Mouse (Mus musculus) MEL (cell line): ENCODE measurements around the gene Rbfox3. TPM values are rescaled to one million over a fixed set of nuclear protein-coding genes. Genes with fewer than 3 reads are reported as not detected.

Experiments
- DNase-seq: peaks from one replicate; pipeline ENCODE4 v3.0.0; 2011; ENCODE audit warnings: low read depth, low spot score
- H3K27ac ChIP-seq: 2 replicates; pipeline ENCODE4 v1.5.1; 2012; ENCODE audit warnings: low read depth, mild to moderate bottlenecking, control low read depth, low read length, moderate library complexity; ENCODE audit not compliant: control insufficient read depth
- H3K27me3 ChIP-seq, 2 experiments: fragments of 150-350 bp in 1 of 2; sonication (generic) in 1 of 2; 2 replicates each; pipeline ENCODE4 v1.6.1; 2012; ENCODE audit warnings: low read length in 2 of 2, mild to moderate bottlenecking in 2 of 2, improper control_type of control experiment in 1 of 2, moderate library complexity in 1 of 2; ENCODE audit not compliant: insufficient read depth in 2 of 2, control insufficient read depth in 1 of 2
- H3K36me3 ChIP-seq, 2 experiments: 2 replicates each; pipeline ENCODE4 v1.6.1; 2012 to 2014; ENCODE audit warnings: low read length in 2 of 2, improper control_type of control experiment in 1 of 2, inconsistent platforms in 1 of 2, mild to moderate bottlenecking in 1 of 2; ENCODE audit not compliant: insufficient read depth in 2 of 2, control insufficient read depth in 1 of 2
- H3K4me1 ChIP-seq, 2 experiments: fragments of 150-350 bp in 1 of 2; sonication (generic) in 1 of 2; 2 replicates each; pipeline ENCODE4 v1.6.1; 2012; ENCODE audit warnings: low read length in 2 of 2, improper control_type of control experiment in 1 of 2, mild to moderate bottlenecking in 1 of 2; ENCODE audit not compliant: insufficient read depth in 2 of 2, control insufficient read depth in 1 of 2
- H3K4me3 ChIP-seq, 2 experiments: fragments of 150-350 bp in 1 of 2; sonication (generic) in 1 of 2; 2 replicates each; pipeline ENCODE4 v1.5.1; 2012; ENCODE audit warnings: low read depth in 2 of 2, low read length in 2 of 2, mild to moderate bottlenecking in 2 of 2, moderate library complexity in 2 of 2, control low read depth in 1 of 2, improper control_type of control experiment in 1 of 2; ENCODE audit not compliant: control insufficient read depth in 1 of 2, insufficient read depth in 1 of 2
- H3K79me2 ChIP-seq: 2 replicates; pipeline ENCODE4 v1.6.1; 2012; ENCODE audit warnings: mild to moderate bottlenecking, low read length, moderate library complexity; ENCODE audit not compliant: control insufficient read depth, poor library complexity, insufficient read depth
- H3K9ac ChIP-seq: 2 replicates; pipeline ENCODE4 v1.6.1; 2012; ENCODE audit warnings: low read depth, mild to moderate bottlenecking, control low read depth, low read length, moderate library complexity; ENCODE audit not compliant: control insufficient read depth, poor library complexity, severe bottlenecking
- H3K9me3 ChIP-seq: fragments of 150-350 bp; sonication (generic); replicated peaks from 2 replicates; pipeline ENCODE4 v1.6.1; 2012; ENCODE audit warnings: mild to moderate bottlenecking, low read length, improper control_type of control experiment, moderate library complexity; ENCODE audit not compliant: insufficient read depth
- CHD1 ChIP-seq: IDR thresholded peaks from 2 replicates; pipeline ENCODE4 v1.6.1; 2012; ENCODE audit warnings: low read depth, mild to moderate bottlenecking, inconsistent platforms, low read length, improper control_type of control experiment
- CHD2 ChIP-seq: IDR thresholded peaks from 2 replicates; pipeline ENCODE4 v1.6.1; 2011; ENCODE audit warnings: low read length, improper control_type of control experiment
- CTCF ChIP-seq, 3 experiments: IDR thresholded peaks in 2 of 3; conservative IDR thresholded peaks in 1 of 3; 2 replicates each; pipeline ENCODE4 v1.5.1; 2011 to 2012; ENCODE audit warnings: low read length in 3 of 3, low read depth in 2 of 3, mild to moderate bottlenecking in 2 of 3, improper control_type of control experiment in 1 of 3, inconsistent platforms in 1 of 3, mixed read lengths in 1 of 3, moderate library complexity in 1 of 3; ENCODE audit not compliant: control insufficient read depth in 1 of 3, insufficient read depth in 1 of 3, poor library complexity in 1 of 3, severe bottlenecking in 1 of 3
- E2F4 ChIP-seq: IDR thresholded peaks from 2 replicates; pipeline ENCODE4 v1.6.1; 2011; ENCODE audit warnings: low read depth, low read length, improper control_type of control experiment, borderline replicate concordance
- EP300 ChIP-seq, 2 experiments: IDR thresholded peaks; 2 replicates each; pipeline ENCODE4 v1.6.1; 2011; ENCODE audit warnings: improper control_type of control experiment in 2 of 2, low read length in 2 of 2, low read depth in 1 of 2, mild to moderate bottlenecking in 1 of 2
- GABPA ChIP-seq: IDR thresholded peaks from 2 replicates; pipeline ENCODE4 v1.6.1; 2012; ENCODE audit warnings: low read depth, mild to moderate bottlenecking, inconsistent platforms, low read length, improper control_type of control experiment, moderate library complexity
- JUND ChIP-seq: IDR thresholded peaks from 2 replicates; pipeline ENCODE4 v1.6.1; 2011; ENCODE audit warnings: low read depth, mild to moderate bottlenecking, improper control_type of control experiment, low read length
- KAT2A ChIP-seq: conservative IDR thresholded peaks from 2 replicates; pipeline ENCODE4 v1.6.1; 2012; ENCODE audit warnings: low read depth, low read length, improper control_type of control experiment, inconsistent platforms
- MAFK ChIP-seq: IDR thresholded peaks from 2 replicates; pipeline ENCODE4 v1.6.1; 2011; ENCODE audit warnings: low read depth, mild to moderate bottlenecking, low read length, improper control_type of control experiment, borderline replicate concordance
- MAX ChIP-seq: IDR thresholded peaks from 2 replicates; pipeline ENCODE4 v1.6.1; 2011; ENCODE audit warnings: low read length, improper control_type of control experiment
- MAZ ChIP-seq: IDR thresholded peaks from 2 replicates; pipeline ENCODE4 v1.6.1; 2012; ENCODE audit warnings: low read depth, mild to moderate bottlenecking, inconsistent platforms, low read length, improper control_type of control experiment
- MXI1 ChIP-seq: IDR thresholded peaks from 2 replicates; pipeline ENCODE4 v1.6.1; 2011; ENCODE audit warnings: mild to moderate bottlenecking, low read depth, low read length, improper control_type of control experiment
- MYB ChIP-seq: IDR thresholded peaks from 2 replicates; pipeline ENCODE4 v1.6.1; 2011; ENCODE audit warnings: mild to moderate bottlenecking, low read depth, low read length, improper control_type of control experiment
- MYC ChIP-seq: IDR thresholded peaks from 2 replicates; pipeline ENCODE4 v1.6.1; 2011; ENCODE audit warnings: low read depth, mild to moderate bottlenecking, low read length, improper control_type of control experiment, moderate library complexity
- NELFE ChIP-seq: IDR thresholded peaks from 2 replicates; pipeline ENCODE4 v1.6.1; 2011; ENCODE audit warnings: low read depth, low read length, improper control_type of control experiment
- NRF1 ChIP-seq: IDR thresholded peaks from 2 replicates; pipeline ENCODE4 v1.6.1; 2014; ENCODE audit warnings: low read depth, mild to moderate bottlenecking, inconsistent platforms, low read length, improper control_type of control experiment, moderate library complexity; ENCODE audit not compliant: poor library complexity, insufficient read depth, severe bottlenecking
- POLR2A ChIP-seq, 2 experiments: IDR thresholded peaks; 2 replicates each; pipeline ENCODE4 v1.6.1; 2011 to 2012; ENCODE audit warnings: low read length in 2 of 2, mild to moderate bottlenecking in 2 of 2, control low read depth in 1 of 2, improper control_type of control experiment in 1 of 2, low read depth in 1 of 2, moderate library complexity in 1 of 2; ENCODE audit not compliant: control insufficient read depth in 1 of 2, insufficient read depth in 1 of 2, poor library complexity in 1 of 2
- POLR2AphosphoS2 ChIP-seq: IDR thresholded peaks from 2 replicates; pipeline ENCODE4 v1.6.1; 2011; ENCODE audit warnings: low read length, improper control_type of control experiment
- RAD21 ChIP-seq: IDR thresholded peaks from 2 replicates; pipeline ENCODE4 v1.6.1; 2011; ENCODE audit warnings: mild to moderate bottlenecking, low read depth, low read length, improper control_type of control experiment
- RCOR1 ChIP-seq: IDR thresholded peaks from 2 replicates; pipeline ENCODE4 v1.6.1; 2012; ENCODE audit warnings: low read depth, mild to moderate bottlenecking, inconsistent platforms, low read length, improper control_type of control experiment
- SIN3A ChIP-seq: IDR thresholded peaks from 2 replicates; pipeline ENCODE4 v1.6.1; 2012; ENCODE audit warnings: low read length, improper control_type of control experiment, inconsistent platforms
- SMC3 ChIP-seq: IDR thresholded peaks from 2 replicates; pipeline ENCODE4 v1.6.1; 2011; ENCODE audit warnings: low read depth, low read length, improper control_type of control experiment
- TAL1 ChIP-seq: IDR thresholded peaks from 2 replicates; pipeline ENCODE4 v1.6.1; 2012; ENCODE audit warnings: mild to moderate bottlenecking, inconsistent platforms, low read length, moderate library complexity, mixed read lengths
- TBP ChIP-seq: IDR thresholded peaks from 2 replicates; pipeline ENCODE4 v1.8.0; 2011; ENCODE audit warnings: low read depth, low read length, improper control_type of control experiment
- TCF12 ChIP-seq: IDR thresholded peaks from 2 replicates; pipeline ENCODE4 v1.6.1; 2014; ENCODE audit warnings: low read depth, mild to moderate bottlenecking, inconsistent platforms, low read length, improper control_type of control experiment, moderate library complexity
- UBTF ChIP-seq: IDR thresholded peaks from 2 replicates; pipeline ENCODE4 v1.6.1; 2012; ENCODE audit warnings: low read depth, mild to moderate bottlenecking, inconsistent platforms, low read length, improper control_type of control experiment, moderate library complexity, borderline replicate concordance; ENCODE audit not compliant: insufficient read depth
- USF1 ChIP-seq: IDR thresholded peaks from 2 replicates; pipeline ENCODE4 v1.6.1; 2014; ENCODE audit warnings: low read depth, mild to moderate bottlenecking, inconsistent platforms, low read length, improper control_type of control experiment, moderate library complexity
- USF2 ChIP-seq, 2 experiments: IDR thresholded peaks; 2 replicates each; pipeline ENCODE4 v1.6.1; 2011 to 2012; ENCODE audit warnings: improper control_type of control experiment in 2 of 2, low read length in 2 of 2, borderline replicate concordance in 1 of 2, inconsistent platforms in 1 of 2, low read depth in 1 of 2, mild to moderate bottlenecking in 1 of 2; ENCODE audit not compliant: insufficient read depth in 1 of 2
- ZKSCAN1 ChIP-seq: IDR thresholded peaks from 2 replicates; pipeline ENCODE4 v1.6.1; 2012; ENCODE audit warnings: low read depth, mild to moderate bottlenecking, inconsistent platforms, low read length, improper control_type of control experiment, moderate library complexity
- ZNF384 ChIP-seq: IDR thresholded peaks from 2 replicates; pipeline ENCODE4 v1.6.1; 2012; ENCODE audit warnings: low read depth, mild to moderate bottlenecking, inconsistent platforms, low read length, improper control_type of control experiment
- polyA plus RNA-seq, 2 experiments: library from polyadenylated mRNA; stranded (reverse) in 1 of 2; unstranded in 1 of 2; fragments of >175 nt in 1 of 2; fragments of >200 nt in 1 of 2; gene quantifications; 2 replicates each; pipeline versions ENCODE4 v1.2.1 to v1.2.4; 2012; ENCODE audit warnings: low replicate concordance in 2 of 2, low read depth in 1 of 2; ENCODE audit not compliant: insufficient read length in 2 of 2, insufficient read depth in 1 of 2, missing spikeins in 1 of 2
- total RNA-seq: library from RNA; depleted of rRNA; stranded (reverse); fragments of 300-350 nt; gene quantifications from 2 replicates; pipeline ENCODE4 v1.2.3, GENCODE M21; 2012

The Rbfox3 gene
- total and polyA plus RNA-seq, 3 experiments = not detected

- TF ChIP-seq POLR2A (IDR thresholded peaks at IDR 0.05; ENCODE audit: control insufficient read depth in 1 of 2, insufficient read depth in 1 of 2, low read depth in 1 of 2, low read length in 2 of 2, poor library complexity in 1 of 2) (no peak), CHD2 (no peak), MYC (no peak), EP300 (IDR thresholded peaks at IDR 0.05; ENCODE audit: low read depth in 1 of 2, low read length in 2 of 2) (no peak), TAL1 (no peak), ZNF384 (no peak), RCOR1 (no peak), SIN3A (no peak), TBP (no peak), ZKSCAN1 (no peak), NRF1 (no peak), NELFE (no peak), MYB (no peak), USF1 (no peak), CHD1 (no peak), SMC3 (no peak), USF2 (IDR thresholded peaks at IDR 0.05; ENCODE audit: borderline replicate concordance in 1 of 2, insufficient read depth in 1 of 2, low read depth in 1 of 2, low read length in 2 of 2) (no peak), POLR2AphosphoS2 (no peak), TCF12 (no peak)
- Histone ChIP-seq H3K36me3 (no peaks in the 10 kb centered on the region), H3K79me2 (no peaks in the 10 kb centered on the region), H3K9ac (no peak overlapping the region), H3K27ac (no peak overlapping the region), H3K4me3 (no peak overlapping the region), H3K4me1 (no peaks in the 10 kb centered on the region), H3K9me3 (no peaks in the 10 kb centered on the region), H3K27me3 (no peaks in the 10 kb centered on the region; a peak in 1 of 4 replicates)
- DNase-seq = no peak
Measured at GRCm38 (mm10) chr11:118493458-118493857, 417.9 kb downstream of the Rbfox3 start.

GRCm38 (mm10) chr11:118491230-118491629 is 420.2 kb downstream of the Rbfox3 start:
- H3K79me2 ChIP-seq = no peaks in the 10 kb centered on the region
- H3K27ac ChIP-seq = no peak overlapping the region
- TF ChIP-seq MAFK (no peak), MXI1 (no peak), UBTF (no peak), RCOR1 (no peak), GABPA (no peak), ZNF384 (no peak), CTCF (IDR thresholded peaks at IDR 0.05 in 2 of 3, conservative IDR thresholded peaks at IDR 0.05 in 1 of 3; ENCODE audit: control insufficient read depth in 1 of 3, insufficient read depth in 1 of 3, low read depth in 2 of 3, low read length in 3 of 3, poor library complexity in 1 of 3, severe bottlenecking in 1 of 3) (no peak), E2F4 (no peak), KAT2A (no peak), MAX (no peak), MAZ (no peak), JUND (no peak), RAD21 (no peak)
- no peaks in the 10 kb centered on the region for H3K36me3 ChIP-seq
- H3K9me3 ChIP-seq = no peaks in the 10 kb centered on the region
- H3K27me3 ChIP-seq = no peaks in the 10 kb centered on the region; a peak in 1 of 4 replicates
- H3K9ac ChIP-seq = no peak overlapping the region
- no peak overlapping the region for H3K4me3 ChIP-seq
- no peaks in the 10 kb centered on the region for H3K4me1 ChIP-seq
- no peak for DNase-seq
